Mouse (Mus musculus) urinary bladder, postnatal 4 days (tissue): Measurements from ENCODE around the gene Siah1b.
A peak's percentile ranks its signal among the peaks of the same experiment; 100 is the strongest.

Experiments used
- DNase-seq, 2 experiments: peaks; one replicate each; pipeline ENCODE4 v3.0.0; 2021 to 2022; ENCODE audit warnings: low spot score in 2 of 2

Gene Siah1b

DNA sequence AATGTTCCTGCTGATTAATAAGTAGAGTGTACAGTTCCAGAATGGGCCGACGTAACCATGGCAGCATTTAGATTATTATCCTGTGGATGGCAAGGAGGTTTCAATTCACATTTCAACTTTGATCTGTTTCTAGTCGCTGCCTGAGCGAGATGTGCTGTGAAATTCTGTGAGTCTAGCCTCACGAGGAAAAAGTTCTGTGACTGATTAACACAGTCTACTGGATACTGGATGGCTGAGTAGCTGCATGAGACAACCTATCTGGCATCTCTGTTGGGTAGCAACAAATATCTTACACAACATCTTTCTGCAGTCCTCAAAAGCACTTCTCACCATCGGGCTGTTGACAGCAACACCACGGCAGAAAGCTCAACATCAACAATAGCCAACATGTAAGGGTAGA, 43.8 kb downstream of the Siah1b start:
- DNase-seq, result no peak

DNA sequence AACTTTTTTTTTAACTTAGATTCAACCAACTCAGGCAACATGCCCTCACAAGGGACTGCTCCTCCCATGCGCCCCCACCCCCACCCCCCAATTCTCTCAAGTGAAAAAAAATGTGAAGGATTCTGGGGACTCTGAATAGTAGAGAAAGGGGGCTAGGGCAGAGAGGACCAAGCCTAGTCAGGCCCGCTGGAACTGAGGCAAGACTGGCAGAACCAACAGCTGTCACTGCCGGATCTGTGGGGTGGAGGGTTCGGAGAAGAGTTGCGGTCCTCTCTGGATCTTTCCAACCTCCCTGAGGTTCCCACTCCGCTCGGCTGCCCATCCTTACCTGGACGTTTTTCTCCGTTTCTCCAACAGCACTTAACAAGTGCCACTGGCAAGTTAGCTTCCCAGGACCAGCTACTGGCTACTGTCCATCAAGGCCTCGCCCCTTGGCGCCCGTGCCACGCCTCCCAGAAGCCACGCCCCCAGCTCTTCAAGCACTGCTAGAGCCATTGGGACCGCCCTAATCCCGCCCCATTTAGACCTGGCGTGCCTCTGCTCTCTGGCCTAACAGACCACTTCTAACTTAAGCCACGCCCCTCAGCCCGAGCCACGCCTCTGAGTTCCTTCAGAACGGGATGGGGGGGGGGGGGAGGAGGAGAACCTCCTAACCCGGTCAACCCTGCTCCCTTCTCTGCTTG, 48.5 kb downstream of the Siah1b start, which contains the start of gene Car5b:
Gene Car5b (minus strand): TSS at position 391 of the 683 bp plus-strand sequence.
- DNase-seq, result peak; percentile 74 to 89
